Mouse (Mus musculus) olfactory bulb, adult 2 months (tissue): ENCODE results near the gene Gm7945.
"Not testable (repeated sequence)": the region's sequence is repeated elsewhere in the genome, so short reads cannot be mapped to it uniquely, and the experiment has no call there.

Source experiments
- CTCF ChIP-seq: fragments of 200-500 bp; IDR thresholded peaks from 2 replicates; pipeline ENCODE4 v1.5.1; 2012; ENCODE audit warnings: low read depth, mild to moderate bottlenecking, low read length, moderate library complexity; ENCODE audit not compliant: insufficient read depth
- POLR2A ChIP-seq: fragments of 200-500 bp; IDR thresholded peaks from 2 replicates; pipeline ENCODE4 v1.6.1; 2012; ENCODE audit warnings: mild to moderate bottlenecking, low read depth, low read length, moderate library complexity; ENCODE audit not compliant: insufficient read depth

GRCm38 (mm10) chr14:41425393-41426075 is 39.4 kb upstream of the Gm7945 start:
- TF ChIP-seq CTCF, POLR2A: not testable (repeated sequence)
